Mouse (Mus musculus): ENCODE measurements around the gene Mcm10. TPM values are rescaled to one million over a fixed set of nuclear protein-coding genes. Genes with fewer than 3 reads are reported as not detected.

Mcm10 gene
- 1 to 10 TPM in 1 of 2 experiments, under 1 TPM in 1; 0.93 to 3.7 TPM for polyA plus RNA-seq (2017; shearing (Covaris generic))

DNA sequence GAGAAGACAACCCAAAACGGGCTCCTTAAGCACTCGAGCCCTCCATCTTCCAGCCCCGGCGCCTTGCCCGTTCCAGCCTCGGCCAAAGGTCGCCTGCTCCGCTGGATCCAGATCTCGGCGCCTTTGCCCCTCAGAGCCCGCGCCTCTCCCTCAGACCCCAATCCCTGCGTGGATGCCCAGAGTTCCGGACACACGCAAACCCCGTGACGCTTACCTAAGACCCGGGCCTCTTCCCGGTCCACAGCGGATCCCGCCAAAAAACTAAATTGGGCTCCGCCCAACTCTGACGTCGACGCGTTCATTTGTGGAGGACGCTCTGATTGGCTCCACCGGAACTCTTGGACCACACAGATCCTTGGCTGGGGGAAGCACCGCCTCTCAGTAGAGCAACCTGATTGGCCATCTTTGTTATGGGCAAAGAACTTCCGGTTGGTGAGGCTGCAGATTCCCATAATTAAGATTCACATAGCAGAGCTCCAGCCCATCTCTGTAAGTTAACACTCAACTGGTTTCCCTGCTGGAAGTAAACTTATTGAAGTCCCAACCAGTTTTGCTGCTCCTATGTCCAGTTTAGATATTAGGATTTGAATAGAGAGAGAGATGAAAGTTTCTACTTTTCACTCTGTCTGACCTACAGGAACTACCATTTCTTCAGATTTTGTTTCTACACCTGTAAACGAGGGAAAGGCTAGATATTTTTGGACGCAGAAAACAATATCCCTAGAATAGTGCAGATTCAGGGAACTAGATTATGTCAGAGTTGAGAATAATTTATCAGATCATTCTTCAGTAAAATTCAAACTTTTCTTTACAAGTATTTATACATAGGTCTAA, at the start of gene Mcm10:
Mcm10 (minus strand) TSS at position 301 of the 834 bp plus-strand sequence.

DNA sequence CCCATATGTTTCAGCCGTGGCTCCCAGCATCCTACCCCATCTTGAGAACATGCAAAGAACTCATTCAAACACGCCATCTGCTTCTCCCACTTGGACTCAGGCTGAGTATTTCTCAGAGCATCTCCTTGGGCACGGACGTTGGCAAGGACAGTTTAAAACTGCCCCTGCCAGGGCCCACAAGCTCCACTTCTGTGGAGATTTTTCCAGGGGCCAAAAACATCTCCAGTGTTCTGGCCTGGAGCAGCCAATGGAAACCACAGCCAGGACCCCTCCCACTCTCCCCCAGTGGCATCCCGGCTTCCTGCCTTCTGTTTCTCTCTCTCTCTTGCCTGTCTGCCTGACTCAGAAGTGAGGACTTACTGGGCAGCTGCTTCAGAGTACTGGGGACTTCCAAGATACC, 36.8 kb downstream of the Mcm10 start, which contains the start of gene Ucma:
Ucma (plus strand) TSS at position 316 of the 400 bp plus-strand sequence.

Other genes with a start within 250 kb of the Mcm10 start
- gene Sephs1, start 131.2 kb downstream of the Mcm10 start, polyA plus RNA-seq (2017; shearing (Covaris generic)): 10 to 100 TPM; 26.7 to 27.5 TPM
- gene Phyh, start 93.8 kb downstream of the Mcm10 start, polyA plus RNA-seq (2017; shearing (Covaris generic)): 10 to 100 TPM; 73.5 to 87.3 TPM
- under 1 TPM in 1 of 2 experiments, not detected in 1; 0.94 TPM for gene Ucma, start 36.7 kb downstream of the Mcm10 start, polyA plus RNA-seq (2017; shearing (Covaris generic))
- 1 to 10 TPM; 1.3 to 2.1 TPM for gene Optn, start 51.3 kb upstream of the Mcm10 start, polyA plus RNA-seq (2017; shearing (Covaris generic))
- under 1 TPM; 0.13 to 0.82 TPM for gene Ccdc3, start 125.0 kb upstream of the Mcm10 start, polyA plus RNA-seq (2017; shearing (Covaris generic))